Mouse (Mus musculus): ENCODE data around the gene Nlrp2. TPM values are rescaled to one million over a fixed set of nuclear protein-coding genes. Genes with fewer than 3 reads are reported as not detected.

Nlrp2 gene
- total RNA-seq (2021) = not detected

GRCm38 (mm10) chr7:5350935-5351334 lies at the start of gene Nlrp2:
TSS of gene Nlrp2 (minus strand) at chr7:5351035.
- no peak for DNase-seq

- no peak for DNase-seq
Measured at GRCm38 (mm10) chr7:5366724-5367123, 15.9 kb upstream of the Nlrp2 start.

- DNase-seq = no peak
Measured at GRCm38 (mm10) chr7:5363599-5363998, 12.8 kb upstream of the Nlrp2 start.

- no peak for DNase-seq
Measured at GRCm38 (mm10) chr7:5350237-5350636, 598 bp downstream of the Nlrp2 start, which contains the start of gene Gm5065. TSS of gene Gm5065 (plus strand) at chr7:5350537.

GRCm38 (mm10) chr7:5327511-5327910 lies 23.3 kb downstream of the Nlrp2 start:
- DNase-seq = no peak

GRCm38 (mm10) chr7:5288281-5288680 lies 62.6 kb downstream of the Nlrp2 start:
- DNase-seq = no peak

GRCm38 (mm10) chr7:5263051-5263450 lies 87.8 kb downstream of the Nlrp2 start:
- no peak for DNase-seq

Other genes with a start within 250 kb of the Nlrp2 start
- gene Rfpl4, start 234.1 kb downstream of the Nlrp2 start, total RNA-seq (2021) = not detected
- not detected for gene Rasl2-9, start 225.1 kb downstream of the Nlrp2 start, total RNA-seq (2021)
- gene Vmn1r55, start 201.4 kb downstream of the Nlrp2 start, total RNA-seq (2021) = not detected
- not detected for gene Vmn1r56, start 154.3 kb downstream of the Nlrp2 start, total RNA-seq (2021)
- not detected for gene Vmn1r57, start 132.5 kb downstream of the Nlrp2 start, total RNA-seq (2021)
- gene Gm5065, start 498 bp downstream of the Nlrp2 start, total RNA-seq (2021) = not detected
- gene Vmn1r58, start 62.4 kb upstream of the Nlrp2 start, total RNA-seq (2021) = not detected
- gene Vmn1r59, start 105.7 kb upstream of the Nlrp2 start, total RNA-seq (2021) = not detected
- gene Vmn2r28, start 142.9 kb upstream of the Nlrp2 start, total RNA-seq (2021) = not detected
- gene Vmn1r60, start 196.3 kb upstream of the Nlrp2 start, total RNA-seq (2021) = not detected